Mouse (Mus musculus) C2C12 (cell line): ENCODE measurements around the gene Lcmt2. TPM values are rescaled to one million over a fixed set of nuclear protein-coding genes. Genes with fewer than 3 reads are reported as not detected.

Experiments
- H3K27me3 ChIP-seq: one replicate; pipeline ENCODE4 v1.6.1; 2011; ENCODE audit not compliant: control insufficient read depth, insufficient read depth, insufficient read length
- H3K36me3 ChIP-seq: one replicate; pipeline ENCODE4 v1.6.1; 2011; ENCODE audit not compliant: control insufficient read depth, insufficient read depth
- H3K4me3 ChIP-seq: one replicate; pipeline ENCODE4 v1.5.1; 2011; ENCODE audit warnings: mild to moderate bottlenecking, control low read depth; ENCODE audit not compliant: poor library complexity, insufficient read depth, severe bottlenecking
- H3K79me2 ChIP-seq: one replicate; pipeline ENCODE4 v1.6.1; 2011; ENCODE audit not compliant: control insufficient read depth, insufficient read depth
- H3K79me3 ChIP-seq: one replicate; pipeline ENCODE4 v1.6.1; 2011; ENCODE audit warnings: low read depth, control low read depth
- H3ac ChIP-seq: one replicate; pipeline ENCODE3; 2011; ENCODE audit warnings: low read depth; ENCODE audit not compliant: control insufficient read depth, insufficient read length
- CEBPB ChIP-seq: IDR thresholded peaks from one replicate; pipeline ENCODE4 v1.6.1; 2011; ENCODE audit warnings: low read depth, mild to moderate bottlenecking, control low read depth, moderate library complexity
- CTCF ChIP-seq: IDR thresholded peaks from one replicate; pipeline ENCODE4 v1.5.1; 2011; ENCODE audit not compliant: control insufficient read depth, insufficient read depth, insufficient read length
- FOSL1 ChIP-seq: IDR thresholded peaks from one replicate; pipeline ENCODE4 v1.8.0; 2011; ENCODE audit warnings: mild to moderate bottlenecking, low read length; ENCODE audit not compliant: poor library complexity, insufficient read depth, severe bottlenecking
- MAX ChIP-seq: IDR thresholded peaks from one replicate; pipeline ENCODE4 v1.6.1; 2011; ENCODE audit warnings: mild to moderate bottlenecking, control low read depth
- MYOD1 ChIP-seq: IDR thresholded peaks from one replicate; pipeline ENCODE4 v1.6.1; 2011; ENCODE audit warnings: low read depth; ENCODE audit not compliant: control insufficient read depth, insufficient read length
- MYOG ChIP-seq: IDR thresholded peaks from one replicate; pipeline ENCODE4 v1.6.1; 2011; ENCODE audit not compliant: control insufficient read depth, insufficient read length; ENCODE audit errors: extremely low read depth
- USF1 ChIP-seq: IDR thresholded peaks from one replicate; pipeline ENCODE4 v1.6.1; 2011; ENCODE audit warnings: low read depth, mild to moderate bottlenecking, control low read depth, moderate library complexity
- polyA plus RNA-seq: library from polyadenylated mRNA; unstranded; fragments of >200 nt; fragmentation: generic; extraction: Trizol; gene quantifications from one replicate; pipeline ENCODE4 v1.2.1, GENCODE M21; 2012; ENCODE audit warnings: missing spikeins

Gene Lcmt2
- polyA plus RNA-seq, 1 experiment, result 3.6 TPM

GRCm38 (mm10) chr2:121102051-121102450 lies 38.4 kb downstream of the Lcmt2 start:
- Histone ChIP-seq H3K4me3 (no peak overlapping the region), H3K79me2 (no peaks in the 10 kb centered on the region), H3K36me3 (no peaks in the 10 kb centered on the region), H3ac (no peak overlapping the region), H3K79me3 (no peaks in the 10 kb centered on the region), H3K27me3 (peaks cover 5% of the 10 kb centered on the region)
- TF ChIP-seq MAX (no peak), CEBPB (no peak), USF1 (no peak), CTCF (no peak)

GRCm38 (mm10) chr2:121089751-121090150 lies 50.7 kb downstream of the Lcmt2 start:
- H3K36me3 ChIP-seq, result no peaks in the 10 kb centered on the region
- no peak overlapping the region for H3K4me3 ChIP-seq
- H3ac ChIP-seq, result no peak overlapping the region
- H3K79me3 ChIP-seq, result no peaks in the 10 kb centered on the region
- H3K79me2 ChIP-seq, result no peaks in the 10 kb centered on the region
- H3K27me3 ChIP-seq, result no peaks in the 10 kb centered on the region
- TF ChIP-seq MYOG (no peak), MYOD1 (no peak), CEBPB (no peak), USF1 (no peak), MAX (no peak), CTCF (no peak), FOSL1 (no peak)

- no peak overlapping the region for H3ac ChIP-seq
- no peak overlapping the region for H3K4me3 ChIP-seq
- no peak for TF ChIP-seq MYOG
- TF ChIP-seq CEBPB, result no peak
- TF ChIP-seq CTCF, result no peak
- TF ChIP-seq MYOD1, result no peak
- TF ChIP-seq MAX, result no peak
- TF ChIP-seq FOSL1, result no peak
- TF ChIP-seq USF1, result no peak
- H3K79me2 ChIP-seq, result no peaks in the 10 kb centered on the region
- no peaks in the 10 kb centered on the region for H3K36me3 ChIP-seq
- H3K27me3 ChIP-seq, result no peaks in the 10 kb centered on the region
- no peaks in the 10 kb centered on the region for H3K79me3 ChIP-seq
Measured at GRCm38 (mm10) chr2:121088507-121088906, 51.9 kb downstream of the Lcmt2 start.

GRCm38 (mm10) chr2:121085480-121086185 lies 54.8 kb downstream of the Lcmt2 start, which contains the start of gene Tgm5:
Tgm5 (minus strand) TSS chr2:121085841.
- TF ChIP-seq MYOD1 (no peak), MYOG (no peak), FOSL1 (no peak), CTCF (no peak), CEBPB (no peak), MAX (no peak), USF1 (no peak)
- H3K79me3 ChIP-seq, result no peaks in the 10 kb centered on the region
- no peaks in the 10 kb centered on the region for H3K36me3 ChIP-seq
- H3ac ChIP-seq, result no peak within 1 kb of the TSS
- H3K79me2 ChIP-seq, result no peaks in the 10 kb centered on the region
- H3K4me3 ChIP-seq, result no peak within 1 kb of the TSS
- no peaks in the 10 kb centered on the region for H3K27me3 ChIP-seq

- H3K27me3 ChIP-seq, result peaks cover 2% of the 10 kb centered on the region
- H3ac ChIP-seq, result no peak overlapping the region
- no peaks in the 10 kb centered on the region for H3K79me2 ChIP-seq
- H3K4me3 ChIP-seq, result no peak overlapping the region
- TF ChIP-seq FOSL1, result no peak
- TF ChIP-seq MYOD1, result no peak
- TF ChIP-seq MYOG, result no peak
- TF ChIP-seq CTCF, result no peak
- TF ChIP-seq CEBPB, result no peak
- no peak for TF ChIP-seq USF1
- TF ChIP-seq MAX, result no peak
- H3K36me3 ChIP-seq, result no peaks in the 10 kb centered on the region
- H3K79me3 ChIP-seq, result no peaks in the 10 kb centered on the region
Measured at GRCm38 (mm10) chr2:121082626-121083025, 57.8 kb downstream of the Lcmt2 start.

Other genes starting within 250 kb of the Lcmt2 start
- 5.6 TPM for gene Ubr1, start 169.9 kb downstream of the Lcmt2 start, polyA plus RNA-seq
- 4.9 TPM for gene Tmem62, start 163.6 kb downstream of the Lcmt2 start, polyA plus RNA-seq
- 21.1 TPM for gene Ccndbp1, start 132.2 kb downstream of the Lcmt2 start, polyA plus RNA-seq
- gene Epb42, start 103.6 kb downstream of the Lcmt2 start, polyA plus RNA-seq, result not detected
- gene Tgm5, start 54.8 kb downstream of the Lcmt2 start, polyA plus RNA-seq, result 0.13 TPM
- not detected for gene Tgm7, start 30.9 kb downstream of the Lcmt2 start, polyA plus RNA-seq
- 1.6 TPM for gene Adal, start 225 bp downstream of the Lcmt2 start, polyA plus RNA-seq
- gene Tubgcp4, start 30.0 kb upstream of the Lcmt2 start, polyA plus RNA-seq, result 16.7 TPM
- 3.1 TPM for gene Zscan29, start 30.5 kb upstream of the Lcmt2 start, polyA plus RNA-seq
- gene Trp53bp1, start 130.8 kb upstream of the Lcmt2 start, polyA plus RNA-seq, result 13.3 TPM
- gene Map1a, start 148.9 kb upstream of the Lcmt2 start, polyA plus RNA-seq, result 23.9 TPM
- gene Ppip5k1, start 214.7 kb upstream of the Lcmt2 start, polyA plus RNA-seq, result 5.8 TPM
- 0.23 TPM for gene Ckmt1, start 217.1 kb upstream of the Lcmt2 start, polyA plus RNA-seq
- not detected for gene Strc, start 246.5 kb upstream of the Lcmt2 start, polyA plus RNA-seq